Mouse (Mus musculus): ENCODE results near the gene Sgk1.

Gene Sgk1

DNA sequence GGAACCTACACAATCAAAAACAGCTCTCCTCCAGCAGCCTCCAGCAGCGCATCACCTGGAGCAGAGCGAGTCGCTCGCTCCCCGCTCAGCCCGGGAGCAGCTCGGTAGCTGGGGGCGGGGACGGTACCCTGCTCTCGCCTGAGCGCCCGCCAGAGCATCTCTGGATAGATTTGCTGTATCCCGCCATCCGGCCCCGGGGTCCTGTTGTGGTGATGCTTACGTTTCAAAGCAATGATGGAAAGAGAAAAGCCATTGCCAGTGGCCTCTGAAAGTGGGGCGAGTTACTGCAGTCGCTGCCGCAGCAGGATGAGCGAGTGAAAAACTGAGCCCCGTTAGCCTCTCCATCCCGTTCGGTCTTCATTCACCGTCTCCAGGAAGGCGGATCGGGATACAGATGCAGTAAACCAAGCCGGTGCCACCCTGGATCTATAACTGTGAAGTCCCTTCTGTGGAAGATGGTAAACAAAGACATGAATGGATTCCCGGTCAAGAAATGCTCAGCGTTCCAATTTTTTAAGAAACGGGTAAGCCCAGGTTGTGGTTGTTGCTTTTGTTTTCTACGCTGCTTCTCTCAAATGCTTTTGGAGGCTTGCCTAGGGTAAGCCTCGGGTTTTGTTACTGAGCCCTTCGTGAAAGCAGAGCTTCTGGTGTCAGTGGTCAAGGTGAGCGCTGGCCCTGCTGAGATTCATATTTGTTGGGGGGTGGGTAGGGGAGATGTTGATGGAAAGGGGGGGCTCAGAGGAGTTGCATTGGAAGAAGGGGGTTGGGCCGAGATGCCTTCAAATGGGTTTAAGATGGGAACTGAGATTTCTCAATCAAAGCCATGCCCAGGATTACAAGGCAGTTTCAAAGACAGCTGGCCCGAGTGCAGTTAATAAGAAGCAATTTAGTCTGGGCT, at the start of gene Sgk1:
Gene Sgk1 (plus strand): TSS at position 1 of the 898 bp plus-strand sequence.
- DNase-seq, result peak; percentile 39

- no peak for DNase-seq
Observed at GRCm38 (mm10) chr10:21832282-21832681, 49.7 kb upstream of the Sgk1 start.

DNA sequence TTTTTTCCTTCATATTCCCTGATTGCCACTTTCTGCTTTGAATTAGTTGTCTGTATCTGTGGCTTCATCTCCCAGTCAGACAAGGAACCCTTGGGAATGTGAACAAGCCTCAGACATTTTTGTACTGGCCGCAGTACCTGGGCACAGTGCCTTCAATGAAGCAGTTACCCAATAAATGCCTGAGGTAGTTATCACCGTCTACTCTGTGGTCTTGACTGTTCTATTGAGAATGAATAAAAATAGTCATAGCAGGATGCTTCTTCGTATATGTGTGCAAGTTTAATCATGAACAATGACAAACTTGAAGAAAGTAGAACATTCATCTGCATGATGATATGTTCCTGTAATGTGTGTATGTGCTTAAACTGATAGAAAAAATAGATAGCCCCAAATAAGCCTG, 48.2 kb upstream of the Sgk1 start:
- DNase-seq, result no peak

- no peak for DNase-seq
Observed at GRCm38 (mm10) chr10:21835077-21835476, 46.9 kb upstream of the Sgk1 start.

GRCm38 (mm10) chr10:21839248-21840155, 42.5 kb upstream of the Sgk1 start:
- no peak for DNase-seq

DNA sequence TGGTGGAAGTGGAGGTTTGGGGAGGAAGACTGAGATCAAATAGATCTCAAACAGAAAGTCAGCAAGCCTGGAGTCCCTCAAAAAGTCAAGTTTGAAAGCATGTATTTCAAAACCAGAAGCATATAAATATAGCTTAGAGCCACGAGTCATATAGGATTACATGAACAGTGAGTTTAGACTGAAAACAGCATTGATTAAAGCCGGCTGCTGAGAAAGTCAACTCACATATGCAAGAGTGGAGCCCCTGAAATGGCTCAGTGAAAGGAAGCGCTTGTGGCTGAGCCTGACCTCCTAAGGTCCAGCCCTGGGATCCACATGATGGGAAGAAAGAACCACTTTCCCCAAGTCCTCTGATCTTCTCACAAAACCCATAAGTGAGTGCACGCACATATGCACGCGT, 38.7 kb upstream of the Sgk1 start:
- DNase-seq, result no peak

- DNase-seq, result no peak
Observed at GRCm38 (mm10) chr10:21843861-21844260, 38.1 kb upstream of the Sgk1 start.

DNA sequence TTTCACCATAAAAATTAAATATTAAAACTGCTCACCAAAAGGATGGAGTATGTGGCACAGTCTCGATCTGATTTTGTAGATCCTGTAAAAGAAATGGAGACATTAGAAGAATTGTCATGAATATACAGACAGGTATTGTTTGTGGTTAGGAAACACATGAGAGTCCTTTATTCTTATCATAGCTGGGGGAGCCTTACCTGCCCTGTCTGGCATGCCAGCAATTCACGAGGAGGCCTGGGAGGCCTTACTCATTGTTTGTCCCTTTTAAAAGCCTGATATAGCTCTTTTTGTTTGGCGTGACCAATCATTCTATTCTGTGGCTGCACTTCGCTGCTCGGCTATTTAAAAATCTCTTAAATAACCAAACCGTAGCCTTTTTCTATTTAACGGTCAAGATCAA, 37.6 kb upstream of the Sgk1 start:
- DNase-seq, result no peak

GRCm38 (mm10) chr10:21845601-21846282, 36.2 kb upstream of the Sgk1 start:
- DNase-seq, result no peak

GRCm38 (mm10) chr10:21846366-21846765, 35.6 kb upstream of the Sgk1 start:
- DNase-seq, result no peak

- DNase-seq, result no peak
Observed at GRCm38 (mm10) chr10:21847026-21847820, 34.8 kb upstream of the Sgk1 start.

DNA sequence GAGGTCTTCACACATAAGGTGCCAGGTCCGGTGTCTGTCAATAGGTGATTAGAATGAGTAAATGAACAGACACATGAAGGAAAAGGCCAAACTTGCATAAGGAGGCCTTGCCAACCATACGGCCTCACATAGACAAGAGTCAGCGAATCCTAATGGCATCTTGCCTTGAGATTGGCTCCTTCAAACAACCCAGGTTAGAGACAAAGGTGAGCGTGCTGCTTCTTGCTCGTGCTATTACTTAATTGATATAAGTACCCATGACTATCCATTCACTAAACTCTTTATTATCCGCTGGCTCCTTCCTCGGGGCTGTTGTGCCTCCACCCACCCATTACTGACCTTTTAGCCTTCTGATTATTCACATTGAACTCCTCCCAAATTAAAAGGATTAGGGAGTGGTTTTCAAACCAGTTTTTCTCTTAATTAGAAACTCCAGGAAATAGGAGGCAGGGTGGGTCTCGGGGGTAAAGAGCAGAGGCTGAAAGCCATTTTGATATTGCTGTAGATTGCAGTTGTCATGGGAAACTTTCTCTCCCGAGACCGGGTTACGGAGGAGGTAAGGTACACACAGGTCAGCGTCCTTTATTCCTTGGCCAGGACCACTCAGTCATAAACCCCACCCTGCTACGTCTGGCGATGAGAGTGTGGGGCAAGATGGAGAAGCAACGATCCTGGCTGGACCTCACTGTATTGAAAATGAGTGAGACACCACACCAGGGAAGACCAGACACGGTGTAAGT, 33.9 kb upstream of the Sgk1 start:
- DNase-seq, result no peak

GRCm38 (mm10) chr10:21849251-21849650, 32.7 kb upstream of the Sgk1 start:
- DNase-seq, result no peak

- no peak for DNase-seq
Observed at GRCm38 (mm10) chr10:21850330-21850729, 31.7 kb upstream of the Sgk1 start.

DNA sequence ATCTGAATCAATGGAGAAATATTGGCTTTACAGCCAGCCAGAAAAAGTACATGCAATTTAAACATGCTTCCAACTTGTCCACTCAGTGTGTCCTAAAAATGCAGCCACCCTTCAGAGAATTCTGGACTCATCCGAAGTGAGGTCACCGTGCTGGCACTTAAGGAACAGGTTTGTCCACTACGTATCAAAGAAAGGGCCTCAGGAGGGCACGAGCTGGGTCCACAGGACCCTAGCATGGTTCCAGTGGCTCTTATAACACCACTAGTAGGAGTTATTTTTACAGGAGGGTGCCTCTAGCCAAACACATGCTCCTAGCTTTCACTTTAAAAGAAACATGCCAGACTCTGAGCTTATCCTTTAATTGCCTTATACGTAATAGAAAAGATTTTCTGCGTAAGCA, 28.9 kb upstream of the Sgk1 start:
- no peak for DNase-seq

DNA sequence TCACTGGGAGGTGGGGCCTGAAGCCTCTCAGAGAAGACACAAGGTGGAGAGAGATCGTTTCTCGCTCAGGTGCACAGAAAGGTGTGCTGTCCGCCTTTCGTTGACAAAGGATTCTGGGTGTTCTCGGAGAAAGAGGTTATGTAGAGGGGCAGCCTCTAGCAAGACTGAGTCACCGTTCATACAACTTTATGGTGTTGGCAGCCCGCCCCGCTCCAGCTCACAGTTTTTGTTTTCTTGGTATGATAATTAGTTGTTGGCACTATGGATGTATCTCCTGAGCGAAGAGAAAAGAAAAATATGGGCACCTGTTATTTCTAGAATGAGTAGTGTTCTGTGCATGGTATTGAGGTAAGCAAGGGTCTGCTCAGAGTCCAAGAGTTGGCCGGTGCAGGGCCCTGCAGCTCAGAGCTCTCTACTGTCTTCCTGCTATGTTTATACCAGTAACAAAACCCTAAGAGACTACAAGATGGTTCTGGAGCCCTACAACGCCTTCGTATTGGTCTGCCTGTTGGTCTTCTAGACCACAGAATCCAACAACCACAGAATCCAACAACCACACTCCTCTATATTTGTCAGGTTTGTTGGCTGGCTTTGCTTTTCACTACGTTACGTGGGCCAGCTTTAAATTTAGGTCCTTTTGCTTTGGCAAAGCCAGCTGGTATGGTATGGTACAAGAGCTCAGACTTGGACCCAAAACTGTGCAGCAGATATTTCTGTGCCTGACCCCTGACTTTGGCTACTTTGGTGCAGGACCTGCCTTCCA, 28.2 kb upstream of the Sgk1 start:
- no peak for DNase-seq

GRCm38 (mm10) chr10:21855338-21855737, 26.6 kb upstream of the Sgk1 start:
- no peak for DNase-seq

DNA sequence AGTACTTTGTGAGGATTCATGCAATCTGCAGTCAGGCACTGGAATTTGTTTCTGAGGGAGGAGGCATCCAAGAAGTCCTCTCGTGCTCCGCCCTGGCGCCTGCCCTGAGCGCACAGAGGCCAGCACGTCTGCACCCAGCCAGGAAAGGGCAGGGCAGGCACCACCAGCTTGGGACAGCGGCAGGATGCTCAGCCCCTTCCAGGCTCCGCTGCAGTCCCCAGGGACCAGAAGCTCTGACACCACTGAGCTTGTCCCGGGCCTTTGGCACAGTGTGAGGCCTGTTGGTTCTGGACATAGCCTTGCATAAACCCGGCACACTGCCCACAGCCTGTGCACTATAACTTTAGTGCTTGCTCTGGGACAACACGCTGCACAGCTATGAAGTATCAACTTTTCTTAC, 24.3 kb upstream of the Sgk1 start:
- DNase-seq, result no peak

DNA sequence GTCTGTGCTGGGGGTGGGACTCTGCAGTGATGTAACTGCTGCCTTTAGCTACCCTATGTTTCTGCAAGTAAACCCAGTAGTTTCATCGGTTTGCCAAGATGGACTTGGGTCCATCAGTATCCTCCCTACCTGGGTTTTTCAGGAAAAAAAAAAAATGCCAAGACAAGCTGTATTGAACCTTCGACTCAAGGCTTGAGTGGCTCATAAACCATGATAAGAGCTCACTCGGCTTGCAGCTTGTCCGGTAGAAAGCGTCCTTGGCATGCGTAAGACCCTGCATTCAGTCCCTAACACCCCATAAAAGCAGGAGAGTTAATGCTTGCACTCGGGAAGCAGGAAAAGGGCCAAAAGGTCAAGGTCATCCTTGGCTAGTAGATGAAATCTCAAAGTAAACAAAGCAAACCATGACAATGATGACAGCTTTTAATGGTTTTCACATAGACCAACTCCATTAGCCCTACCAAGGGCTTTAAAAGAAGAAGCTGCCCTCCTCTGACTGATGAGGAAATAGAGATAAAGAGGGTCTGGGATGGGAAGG, 23.5 kb upstream of the Sgk1 start:
- no peak for DNase-seq

DNA sequence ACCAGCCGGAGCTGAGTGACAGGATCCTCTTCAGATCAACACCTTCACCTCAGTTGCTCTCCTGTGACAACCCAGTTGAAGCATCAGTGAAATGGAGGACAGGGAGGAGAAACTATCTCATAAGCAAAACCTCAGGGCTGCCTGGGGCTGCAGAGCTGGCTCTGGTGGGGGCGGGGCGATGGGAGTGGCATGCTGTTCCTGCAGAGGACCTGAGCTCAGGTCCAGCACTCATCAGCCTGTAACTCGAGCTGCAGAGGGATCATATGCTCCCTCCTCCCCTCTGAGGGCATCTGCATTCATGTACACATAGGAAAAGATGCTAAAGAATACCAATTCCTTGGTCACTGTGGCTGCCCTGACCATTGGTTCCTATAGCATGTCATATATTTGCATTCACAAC, 15.5 kb upstream of the Sgk1 start:
- DNase-seq, result no peak

DNA sequence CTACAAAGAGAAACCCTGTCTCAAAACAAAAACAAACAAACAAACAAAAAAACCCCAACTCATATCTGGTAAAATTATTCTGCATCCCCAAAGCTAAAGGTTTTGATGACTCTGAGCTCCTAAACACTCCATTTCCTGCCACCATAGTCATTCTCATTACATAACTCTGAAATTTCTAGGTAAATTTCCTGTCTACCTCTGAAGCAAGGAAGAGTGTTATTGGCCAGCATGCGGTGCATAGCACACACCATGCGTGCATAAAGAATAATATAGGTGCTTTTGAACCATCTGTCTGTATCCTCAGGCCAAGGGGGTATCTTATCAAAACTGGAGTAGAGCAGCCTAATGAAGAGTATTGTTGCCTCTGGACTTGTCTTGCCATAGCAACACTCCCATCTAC, 13.8 kb upstream of the Sgk1 start:
- DNase-seq, result no peak

Data from thymus, postnatal 25 days (tissue).